Mouse (Mus musculus) embryonic stem cell, embryonic (primary cell): ENCODE measurements around the gene Bri3.
"Not testable (repeated sequence)": the region's sequence is repeated elsewhere in the genome, so short reads cannot be mapped to it uniquely, and the experiment has no call there.

Experiments used
- CTCF ChIA-PET, 4 experiments: fragments of 300-600 bp in 2 of 4; fragments of 350-600 bp in 2 of 4; sonication (Branson Sonifier 250); formaldehyde crosslinking; loops; one replicate each; lab custom pipeline; 2022; ENCODE audit warnings: inconsistent platforms in 2 of 4; lab: Charles Lee
- POLR2A ChIA-PET, 4 experiments: fragments of 300-600 bp in 2 of 4; fragments of 350-600 bp in 2 of 4; sonication (Branson Sonifier 250); formaldehyde crosslinking; loops; one replicate each; lab custom pipeline; 2022; ENCODE audit warnings: antibody characterized with exemption in 4 of 4, inconsistent platforms in 1 of 4; lab: Charles Lee

Bri3 gene

GRCm38 (mm10) chr5:144338787-144339186, 94.5 kb downstream of the Bri3 start:
- ChIA-PET POLR2A (interaction anchor here in 1 of 4 experiments (1.2 kb wide), 1 partner anchor 19 kb away, joined by 3 read pairs; the partner anchor contains the start of gene Baiap2l1), CTCF (no interaction called here)

- ChIA-PET POLR2A (no interaction called here), CTCF (no interaction called here)
Measured at GRCm38 (mm10) chr5:144341085-144341484, 96.8 kb downstream of the Bri3 start.

- CTCF ChIA-PET, result interaction anchor here in 1 of 4 experiments (0.6 kb wide), 1 partner anchor 120 kb away, joined by 3 read pairs; no protein-coding TSS in a partner anchor
- POLR2A ChIA-PET, result interaction anchor here in 2 of 4 experiments (0.7 to 1.1 kb wide), 3 partner anchors 11 to 26 kb away, joined by 3 to 4 read pairs (median 3); no protein-coding TSS in a partner anchor
Measured at GRCm38 (mm10) chr5:144344592-144344991, 100.4 kb downstream of the Bri3 start.

GRCm38 (mm10) chr5:144351185-144351584, 106.9 kb downstream of the Bri3 start:
- CTCF ChIA-PET, result interaction anchor here in 2 of 4 experiments (0.6 to 1.5 kb wide), 3 partner anchors 30 to 768 kb away, joined by 3 to 5 read pairs (median 3); no protein-coding TSS in a partner anchor
- POLR2A ChIA-PET, result interaction anchor here in 2 of 4 experiments (0.8 to 1.0 kb wide), 3 partner anchors 30 to 195 kb away, joined by 3 to 4 read pairs (median 3); partner anchors contain the start of gene Nptx2 (in 1 of the 2)

GRCm38 (mm10) chr5:144352250-144353047, 108.2 kb downstream of the Bri3 start:
- ChIA-PET POLR2A (interaction anchor here in 1 of 4 experiments (0.6 kb wide), 1 partner anchor 167 kb away, joined by 3 read pairs; no protein-coding TSS in a partner anchor), CTCF (no interaction called here)

- ChIA-PET CTCF (interaction anchor here in 2 of 4 experiments (0.6 to 1.9 kb wide), 4 partner anchors 24 to 411 kb away, joined by 3 to 7 read pairs (median 4); partner anchors contain the start of gene Trrap (in 1 of the 2)), POLR2A (interaction anchor here in 2 of 4 experiments (0.6 to 5.1 kb wide), 18 partner anchors 13 to 530 kb away, joined by 3 to 25 read pairs (median 5); partner anchors contain the start of genes Tecpr1 (in 1 of the 2) and Trrap (in 1 of the 2))
Measured at GRCm38 (mm10) chr5:144356776-144357455, 112.7 kb downstream of the Bri3 start.

GRCm38 (mm10) chr5:144357551-144357880, 113.3 kb downstream of the Bri3 start:
- POLR2A ChIA-PET, result interaction anchor here in 3 of 4 experiments (0.6 to 5.1 kb wide), 34 partner anchors 9 to 608 kb away, joined by 3 to 25 read pairs (median 4); partner anchors contain the start of genes Nptx2 (in 2 of the 3), Trrap (in 2 of the 3), Smurf1 (in 1 of the 3) and Tecpr1 (in 1 of the 3)
- CTCF ChIA-PET, result interaction anchor here in 2 of 4 experiments (0.5 to 1.9 kb wide), 6 partner anchors 24 to 410 kb away, joined by 3 to 7 read pairs (median 4); partner anchors contain the start of gene Trrap (in 1 of the 2)

- CTCF ChIA-PET, result interaction anchor here in 2 of 4 experiments (0.5 to 1.9 kb wide), 12 partner anchors 13 to 517 kb away, joined by 3 to 7 read pairs (median 4); partner anchors contain the start of gene Trrap (in 1 of the 2)
Measured at GRCm38 (mm10) chr5:144357881-144358591, 113.8 kb downstream of the Bri3 start, which contains the start of gene Baiap2l1. Gene Baiap2l1 (minus strand): TSS chr5:144358112.

GRCm38 (mm10) chr5:144358592-144358917, 114.3 kb downstream of the Bri3 start:
- POLR2A ChIA-PET, result interaction anchor here in 3 of 4 experiments (0.6 to 5.1 kb wide), 35 partner anchors 8 to 736 kb away, joined by 3 to 25 read pairs (median 4); partner anchors contain the start of genes Nptx2 (in 3 of the 3), Trrap (in 2 of the 3), Cyth3 (in 1 of the 3) and Tecpr1 (in 1 of the 3)
- CTCF ChIA-PET, result interaction anchor here in 2 of 4 experiments (0.5 to 1.9 kb wide), 9 partner anchors 13 to 517 kb away, joined by 3 to 7 read pairs (median 3); no protein-coding TSS in a partner anchor

More at GRCm38 (mm10) chr5:144357881-144358591, 113.8 kb downstream of the Bri3 start, which contains the start of gene Baiap2l1:
- POLR2A ChIA-PET, result interaction anchor here in 3 of 4 experiments (0.6 to 5.1 kb wide), 48 partner anchors 8 to 736 kb away, joined by 3 to 25 read pairs (median 4); partner anchors contain the start of genes Nptx2 (in 3 of the 3), Trrap (in 2 of the 3), Cyth3 (in 1 of the 3) and Smurf1 (in 1 of the 3)

GRCm38 (mm10) chr5:144359886-144360285, 115.6 kb downstream of the Bri3 start:
- CTCF ChIA-PET, result interaction anchor here (0.5 to 1.4 kb wide), 4 partner anchors 63 to 169 kb away, joined by 3 to 6 read pairs (median 4); no protein-coding TSS in a partner anchor
- POLR2A ChIA-PET, result interaction anchor here in 2 of 4 experiments (0.6 to 5.1 kb wide), 8 partner anchors 10 to 402 kb away, joined by 3 to 25 read pairs (median 4); partner anchors contain the start of gene Tmem130 (in 1 of the 2)

- CTCF ChIA-PET, result interaction anchor here in 3 of 4 experiments (0.5 to 1.4 kb wide), 4 partner anchors 62 to 338 kb away, joined by 3 to 5 read pairs (median 4); no protein-coding TSS in a partner anchor
- POLR2A ChIA-PET, result interaction anchor here in 2 of 4 experiments (0.7 to 5.1 kb wide), 6 partner anchors 10 to 401 kb away, joined by 3 to 21 read pairs (median 4); partner anchors contain the start of gene Tmem130 (in 1 of the 2)
Measured at GRCm38 (mm10) chr5:144360346-144360745, 116.1 kb downstream of the Bri3 start.

GRCm38 (mm10) chr5:144364680-144365357, 120.6 kb downstream of the Bri3 start:
- ChIA-PET POLR2A (interaction anchor here in 1 of 4 experiments (0.9 kb wide), 1 partner anchor 108 kb away, joined by 4 read pairs; no protein-coding TSS in a partner anchor), CTCF (interaction anchor here in 2 of 4 experiments (0.6 to 0.7 kb wide), 3 partner anchors 10 to 132 kb away, joined by 3 to 8 read pairs (median 3); no protein-coding TSS in a partner anchor)

GRCm38 (mm10) chr5:144366551-144366950, 122.3 kb downstream of the Bri3 start:
- POLR2A ChIA-PET, result interaction anchor here in 1 of 4 experiments (0.8 kb wide), 1 partner anchor 8 kb away, joined by 4 read pairs; the partner anchor contains the start of gene Baiap2l1
- CTCF ChIA-PET, result not testable (repeated sequence)

GRCm38 (mm10) chr5:144368661-144369205, 124.5 kb downstream of the Bri3 start:
- CTCF ChIA-PET, result interaction anchor here in 2 of 4 experiments (0.6 kb wide), 2 partner anchors 13 to 111 kb away, joined by 3 to 6 read pairs; no protein-coding TSS in a partner anchor
- POLR2A ChIA-PET, result interaction anchor here in 2 of 4 experiments (4.0 to 4.3 kb wide), 2 partner anchors 10 kb away, joined by 21 to 25 read pairs; partner anchors contain the start of gene Baiap2l1 (in 2 of the 2)

GRCm38 (mm10) chr5:144370986-144371385, 126.7 kb downstream of the Bri3 start:
- ChIA-PET CTCF (interaction anchor here in 3 of 4 experiments (0.7 to 1.5 kb wide), 7 partner anchors 11 to 374 kb away, joined by 3 to 6 read pairs (median 3); partner anchors contain the start of gene Baiap2l1 (in 1 of the 3)), POLR2A (interaction anchor here (0.5 to 4.3 kb wide), 22 partner anchors 10 to 1464 kb away, joined by 3 to 25 read pairs (median 4); partner anchors contain the start of genes Baiap2l1 (in 3 of the 4), Nptx2 (in 2 of the 4), Actb (in 1 of the 4) and Bud31 (in 1 of the 4))
